Mouse (Mus musculus) NIH3T3 (cell line): ENCODE measurements around the gene Gm11992.

Experiments used
- DNase-seq: peaks from one replicate; pipeline ENCODE4 v3.0.0-alpha.2; 2012; ENCODE audit warnings: low read depth

The Gm11992 gene

GRCm38 (mm10) chr11:9116121-9116520 lies 67.7 kb downstream of the Gm11992 start:
- DNase-seq = no peak

- no peak for DNase-seq
Measured at GRCm38 (mm10) chr11:9116916-9117315, 68.5 kb downstream of the Gm11992 start.

- DNase-seq = peak; percentile 60
Measured at GRCm38 (mm10) chr11:9117358-9118049, 69.1 kb downstream of the Gm11992 start.

GRCm38 (mm10) chr11:9118050-9118420 lies 69.6 kb downstream of the Gm11992 start, which contains the start of gene Upp1:
Gene Upp1 (plus strand): TSS chr11:9118103.
- no peak for DNase-seq

- peak; percentile 26 for DNase-seq
Measured at GRCm38 (mm10) chr11:9118421-9119121, 70.2 kb downstream of the Gm11992 start.
